Mouse (Mus musculus) liver, embryonic 14.5 days (tissue): ENCODE results near the gene Zrsr1.

Source experiments
- CTCF ChIP-seq: IDR thresholded peaks from 2 replicates; pipeline ENCODE4 v1.5.1; 2016; ENCODE audit warnings: antibody characterized with exemption, low read depth, control low read depth
- EP300 ChIP-seq: IDR thresholded peaks from 2 replicates; pipeline ENCODE4 v1.6.1; 2016; ENCODE audit warnings: antibody characterized with exemption, low read depth

DNA sequence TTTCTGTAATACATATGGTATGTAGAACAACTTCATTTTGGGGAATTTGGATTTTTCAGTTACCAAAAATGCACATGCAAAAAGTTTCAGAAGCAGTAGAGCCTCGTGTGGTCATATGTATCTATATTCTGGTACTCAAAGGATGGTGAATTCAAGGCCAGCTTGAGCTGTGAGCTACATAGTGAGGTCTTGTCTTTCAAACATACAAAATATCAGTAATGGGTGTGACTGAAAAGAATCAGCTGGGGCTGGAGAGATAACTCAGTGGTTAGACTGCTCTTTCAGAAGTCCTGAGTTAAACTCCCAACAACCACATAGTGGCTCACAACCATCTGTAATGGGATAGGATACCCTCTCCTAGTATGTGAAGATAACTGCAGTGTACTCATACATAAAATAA, 26.5 kb downstream of the Zrsr1 start:
- TF ChIP-seq CTCF (no peak), EP300 (peak; percentile 56; the same call in 1 of the 2 replicates)
